Mouse (Mus musculus): ENCODE results near the gene Utf1. TPM values are rescaled to one million over a fixed set of nuclear protein-coding genes. Genes with fewer than 3 reads are reported as not detected.

The Utf1 gene
- polyA plus RNA-seq, 1 experiment = 244 TPM

- no peaks in the 10 kb centered on the region for H3K9me3 ChIP-seq (replicated peaks; ENCODE audit: control insufficient read depth, insufficient read depth, low read length, poor library complexity, severe bottlenecking)
- H3K27me3 ChIP-seq (ENCODE audit: control insufficient read depth, insufficient read depth, low read length, poor library complexity, severe bottlenecking) = no peaks in the 10 kb centered on the region
- H3K4me1 ChIP-seq (ENCODE audit: control insufficient read depth, insufficient read depth, low read length) = no peaks in the 10 kb centered on the region
- H3K9ac ChIP-seq (ENCODE audit: low read depth, poor library complexity, severe bottlenecking) = no peak overlapping the region; the same call in 1 of the 2 replicates
- no peak for TF ChIP-seq EP300 (IDR thresholded peaks at IDR 0.05; ENCODE audit: insufficient read depth, low read depth, low read length)
- no peak for TF ChIP-seq CTCF (IDR thresholded peaks at IDR 0.05; ENCODE audit: low read depth, low read length)
- no peak for TF ChIP-seq POLR2A (IDR thresholded peaks at IDR 0.05; ENCODE audit: insufficient read depth, low read length)
- peak overlapping the region; percentile 40 for H3K27ac ChIP-seq (ENCODE audit: insufficient read depth, low read length)
- H3K36me3 ChIP-seq (ENCODE audit: control insufficient read depth, insufficient read depth, low read length, poor library complexity, severe bottlenecking) = no peaks in the 10 kb centered on the region
- H3K4me3 ChIP-seq (ENCODE audit: low read depth, low read length) = peak overlapping the region; percentile 33
These were observed 35.4 kb upstream of the Utf1 start for GRCm38 (mm10) chr7:139908176-139908575.

DNA sequence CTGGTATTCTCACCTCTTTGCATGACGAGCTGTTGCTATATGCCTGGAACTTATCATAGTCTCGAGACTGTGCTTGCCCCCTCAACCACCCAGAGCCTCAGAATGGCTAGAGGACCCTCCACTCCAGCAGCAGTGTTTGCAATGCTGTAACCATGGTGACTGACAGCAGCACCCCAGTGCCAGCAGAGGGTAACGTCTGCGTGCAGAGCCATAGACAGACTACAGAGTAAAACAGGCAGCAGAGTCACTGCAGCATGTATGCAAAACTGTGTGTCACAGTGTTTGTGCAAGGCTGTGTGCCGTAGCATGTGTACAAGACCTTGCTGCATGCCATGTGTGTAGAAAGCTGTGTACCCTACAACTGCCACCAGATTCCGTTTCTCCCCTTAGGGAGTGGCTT is 34.1 kb upstream of the Utf1 start:
- H3K27me3 ChIP-seq (ENCODE audit: control insufficient read depth, insufficient read depth, low read length, poor library complexity, severe bottlenecking) = no peaks in the 10 kb centered on the region
- no peak overlapping the region for H3K27ac ChIP-seq (ENCODE audit: insufficient read depth, low read length)
- no peaks in the 10 kb centered on the region for H3K36me3 ChIP-seq (ENCODE audit: control insufficient read depth, insufficient read depth, low read length, poor library complexity, severe bottlenecking)
- peaks cover 2% of the 10 kb centered on the region for H3K4me1 ChIP-seq (ENCODE audit: control insufficient read depth, insufficient read depth, low read length)
- H3K9me3 ChIP-seq (replicated peaks; ENCODE audit: control insufficient read depth, insufficient read depth, low read length, poor library complexity, severe bottlenecking) = no peaks in the 10 kb centered on the region
- H3K9ac ChIP-seq (ENCODE audit: low read depth, poor library complexity, severe bottlenecking) = no peak overlapping the region
- H3K4me3 ChIP-seq (ENCODE audit: low read depth, low read length) = no peak overlapping the region
- TF ChIP-seq POLR2A (IDR thresholded peaks at IDR 0.05; ENCODE audit: insufficient read depth, low read length) (no peak), CTCF (IDR thresholded peaks at IDR 0.05; ENCODE audit: low read depth, low read length) (no peak), EP300 (IDR thresholded peaks at IDR 0.05; ENCODE audit: insufficient read depth, low read depth, low read length) (no peak)

- TF ChIP-seq EP300 (IDR thresholded peaks at IDR 0.05; ENCODE audit: insufficient read depth, low read depth, low read length) (no peak), POLR2A (IDR thresholded peaks at IDR 0.05; ENCODE audit: insufficient read depth, low read length) (no peak), CTCF (IDR thresholded peaks at IDR 0.05; ENCODE audit: low read depth, low read length) (no peak)
- Histone ChIP-seq H3K9ac (ENCODE audit: low read depth, poor library complexity, severe bottlenecking) (no peak overlapping the region), H3K9me3 (replicated peaks; ENCODE audit: control insufficient read depth, insufficient read depth, low read length, poor library complexity, severe bottlenecking) (no peaks in the 10 kb centered on the region), H3K27ac (ENCODE audit: insufficient read depth, low read length) (no peak overlapping the region), H3K36me3 (ENCODE audit: control insufficient read depth, insufficient read depth, low read length, poor library complexity, severe bottlenecking) (no peaks in the 10 kb centered on the region), H3K4me3 (ENCODE audit: low read depth, low read length) (no peak overlapping the region), H3K4me1 (ENCODE audit: control insufficient read depth, insufficient read depth, low read length) (peaks cover 2% of the 10 kb centered on the region), H3K27me3 (ENCODE audit: control insufficient read depth, insufficient read depth, low read length, poor library complexity, severe bottlenecking) (no peaks in the 10 kb centered on the region)
These were observed 33.3 kb upstream of the Utf1 start for GRCm38 (mm10) chr7:139910204-139910835.

DNA sequence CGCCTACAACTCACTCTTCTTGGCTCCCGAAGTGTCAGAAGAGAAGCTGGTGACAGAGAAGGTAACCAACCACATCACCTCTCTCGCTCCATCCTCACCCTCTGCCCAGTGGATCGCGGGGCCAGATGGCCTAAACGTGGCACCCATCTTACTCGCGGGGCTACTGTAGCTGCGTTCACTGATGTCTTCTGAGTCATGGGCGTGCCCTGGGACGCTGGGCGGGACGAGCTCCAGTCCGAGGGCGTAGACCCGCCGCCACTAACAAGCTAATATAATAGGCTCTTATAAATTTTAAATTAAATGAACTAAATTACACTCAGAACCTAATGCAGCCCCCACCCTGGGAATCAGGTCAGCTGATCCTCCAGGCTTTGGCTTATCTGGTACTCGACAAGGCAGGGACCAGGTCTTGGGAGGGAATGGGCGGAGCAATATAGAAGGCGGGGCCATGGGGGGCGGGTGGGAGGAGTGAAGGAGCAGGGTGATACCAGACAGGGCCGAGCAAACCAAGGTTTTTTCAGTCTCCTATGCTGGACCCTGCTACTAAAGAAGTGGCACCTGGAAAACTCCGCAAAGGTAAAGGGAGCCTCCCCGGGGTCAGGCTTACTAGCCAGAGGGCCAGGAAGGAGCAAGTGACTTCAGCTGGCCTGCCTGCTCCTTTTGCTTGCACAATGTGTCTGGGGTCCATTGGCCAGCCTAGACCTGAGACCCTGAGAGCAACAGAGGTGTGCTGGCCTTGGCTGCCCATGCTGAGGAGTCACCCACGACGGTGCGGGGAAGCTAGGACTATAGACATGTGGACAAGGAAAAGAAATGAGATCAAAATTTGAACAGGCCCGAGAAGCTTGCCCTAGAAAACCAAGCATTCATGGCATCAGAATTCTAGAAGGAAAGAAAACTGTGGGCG is 29.2 kb upstream of the Utf1 start:
- H3K27ac ChIP-seq (ENCODE audit: insufficient read depth, low read length) = peak overlapping the region; percentile 46; the same call in 1 of the 2 replicates
- H3K4me1 ChIP-seq (ENCODE audit: control insufficient read depth, insufficient read depth, low read length) = peaks cover 2% of the 10 kb centered on the region
- H3K9me3 ChIP-seq (replicated peaks; ENCODE audit: control insufficient read depth, insufficient read depth, low read length, poor library complexity, severe bottlenecking) = no peaks in the 10 kb centered on the region
- peak overlapping the region; percentile 90 for H3K4me3 ChIP-seq (ENCODE audit: low read depth, low read length)
- H3K36me3 ChIP-seq (ENCODE audit: control insufficient read depth, insufficient read depth, low read length, poor library complexity, severe bottlenecking) = no peaks in the 10 kb centered on the region
- TF ChIP-seq CTCF (IDR thresholded peaks at IDR 0.05; ENCODE audit: low read depth, low read length) (no peak), EP300 (IDR thresholded peaks at IDR 0.05; ENCODE audit: insufficient read depth, low read depth, low read length) (no peak), POLR2A (IDR thresholded peaks at IDR 0.05; ENCODE audit: insufficient read depth, low read length) (peak; percentile 24)
- peak overlapping the region; percentile 23 for H3K9ac ChIP-seq (ENCODE audit: low read depth, poor library complexity, severe bottlenecking)
- no peaks in the 10 kb centered on the region for H3K27me3 ChIP-seq (ENCODE audit: control insufficient read depth, insufficient read depth, low read length, poor library complexity, severe bottlenecking)

- Histone ChIP-seq H3K27ac (ENCODE audit: insufficient read depth, low read length) (peak overlapping the region; percentile 98), H3K4me1 (ENCODE audit: control insufficient read depth, insufficient read depth, low read length) (peaks cover 2% of the 10 kb centered on the region), H3K9ac (ENCODE audit: low read depth, poor library complexity, severe bottlenecking) (no peak overlapping the region), H3K4me3 (ENCODE audit: low read depth, low read length) (peak overlapping the region; percentile 51), H3K9me3 (replicated peaks; ENCODE audit: control insufficient read depth, insufficient read depth, low read length, poor library complexity, severe bottlenecking) (no peaks in the 10 kb centered on the region), H3K27me3 (ENCODE audit: control insufficient read depth, insufficient read depth, low read length, poor library complexity, severe bottlenecking) (no peaks in the 10 kb centered on the region), H3K36me3 (ENCODE audit: control insufficient read depth, insufficient read depth, low read length, poor library complexity, severe bottlenecking) (no peaks in the 10 kb centered on the region)
- TF ChIP-seq EP300 (IDR thresholded peaks at IDR 0.05; ENCODE audit: insufficient read depth, low read depth, low read length) (peak; percentile 91), CTCF (IDR thresholded peaks at IDR 0.05; ENCODE audit: low read depth, low read length) (no peak), POLR2A (IDR thresholded peaks at IDR 0.05; ENCODE audit: insufficient read depth, low read length) (no peak)
These were observed 27.8 kb upstream of the Utf1 start for GRCm38 (mm10) chr7:139915646-139916257.
